Mouse (Mus musculus): Measurements from ENCODE around the gene Fbxo27. TPM values are rescaled to one million over a fixed set of nuclear protein-coding genes. Genes with fewer than 3 reads are reported as not detected.
A peak's percentile ranks its signal among the peaks of the same experiment; 100 is the strongest.

Fbxo27 gene
- total RNA-seq, 2 experiments from 2014 or later = 20.1 to 22.8 TPM

DNA sequence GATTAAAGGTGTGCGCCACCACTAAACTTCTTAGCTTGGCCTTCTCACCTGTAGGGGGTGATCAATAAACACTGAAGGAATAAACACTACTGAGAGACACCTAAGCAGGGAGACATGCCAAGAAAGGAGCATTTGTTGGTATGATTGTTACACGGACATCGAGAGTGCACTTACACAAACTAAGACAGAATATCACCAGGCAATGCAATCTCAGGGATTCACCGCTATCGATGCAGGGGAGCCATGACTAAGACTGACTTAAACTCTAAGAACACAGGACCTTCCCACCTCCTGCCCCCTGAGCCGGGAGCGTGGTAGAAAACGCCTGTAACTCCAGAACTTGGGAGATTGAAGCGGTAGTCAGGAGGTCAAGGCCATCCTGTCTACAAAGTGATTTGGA is 48.3 kb downstream of the Fbxo27 start:
- no peak for DNase-seq
- intact Hi-C loops (cut with DNase I) = no loop called here

DNA sequence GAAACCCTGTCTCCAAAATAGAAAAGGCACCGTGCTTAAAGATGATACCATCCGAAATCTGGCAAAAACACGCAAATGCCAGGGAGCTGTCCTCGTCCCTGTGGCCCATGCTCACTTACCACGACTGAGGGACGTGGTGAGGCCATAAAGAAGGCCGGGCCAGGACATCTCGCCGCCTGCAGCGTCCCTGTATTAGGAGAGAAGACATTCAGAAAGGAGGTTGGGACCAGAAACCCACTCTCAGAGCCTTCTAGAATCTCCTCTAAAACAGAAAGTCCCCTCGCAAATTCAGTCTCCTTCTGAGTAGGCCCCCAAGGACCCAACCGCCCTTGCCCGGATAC is 48.7 kb downstream of the Fbxo27 start:
- DNase-seq = no peak
- intact Hi-C loops (cut with DNase I) = no loop called here

DNA sequence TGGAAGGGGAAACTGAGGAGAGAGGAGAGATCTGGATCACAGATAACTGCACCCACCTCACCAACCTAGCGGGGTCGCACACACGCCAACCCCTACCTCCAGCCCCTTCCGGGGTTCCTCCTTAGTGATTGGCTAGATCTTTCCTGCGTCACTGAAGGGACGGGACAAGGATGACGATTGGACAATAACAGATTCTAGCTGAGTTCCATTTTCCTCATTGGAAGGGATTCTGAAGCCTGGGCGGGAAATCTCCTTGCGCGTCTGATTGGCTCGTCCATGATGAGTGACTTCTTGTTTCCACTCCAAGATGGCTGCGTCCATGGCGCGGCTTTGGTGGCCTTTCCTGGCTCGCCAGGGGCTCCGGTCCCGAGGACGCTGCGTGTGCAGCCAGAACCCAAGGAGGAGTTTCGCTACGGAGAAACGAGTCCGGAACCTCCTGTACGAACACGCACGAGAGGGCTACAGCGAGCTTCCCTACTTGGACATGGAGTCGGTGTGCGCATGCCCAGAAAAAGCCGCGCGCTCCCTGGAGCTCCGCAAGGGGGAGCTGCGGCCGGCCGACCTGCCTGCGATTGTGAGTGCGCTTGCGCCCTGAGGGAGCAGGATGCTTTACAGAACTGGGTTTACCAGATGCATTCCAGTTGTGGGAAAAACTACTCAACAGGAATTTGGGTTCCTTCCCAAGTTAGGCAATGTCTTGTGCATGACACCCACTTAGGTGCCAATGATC is 49.2 kb downstream of the Fbxo27 start, which contains the start of the genes Mrps12 and Sars2:
Gene Mrps12 (minus strand): TSS at position 112 of the 730 bp plus-strand sequence.
Gene Sars2 (plus strand): TSS at position 284 of the 730 bp plus-strand sequence.
- DNase-seq = peak; percentile 93
- intact Hi-C loops (cut with DNase I) = no loop called here

Other genes starting within 250 kb of the Fbxo27 start
- 100 to 1,000 TPM; 125 TPM for gene Lrfn1, start 240.9 kb upstream of the Fbxo27 start, total RNA-seq (2021)
- not detected for gene Ifnl2, start 182.4 kb upstream of the Fbxo27 start, total RNA-seq (2021)
- gene Ifnl3, start 170.0 kb upstream of the Fbxo27 start, total RNA-seq (2021) = not detected
- gene Sycn, start 152.0 kb upstream of the Fbxo27 start, total RNA-seq (2021) = not detected
- gene Nccrp1, start 145.6 kb upstream of the Fbxo27 start, total RNA-seq (2021) = not detected
- gene Samd4b, start 94.7 kb upstream of the Fbxo27 start, total RNA-seq (2021) = 10 to 100 TPM; 67.9 to 70.0 TPM
- gene Pak4, start 94.7 kb upstream of the Fbxo27 start, total RNA-seq (2021) = 10 to 100 TPM; 11.6 to 11.9 TPM
- gene Acp7, start 61.5 kb upstream of the Fbxo27 start, total RNA-seq (2021) = under 1 TPM; 0.18 to 0.89 TPM
- 1 to 10 TPM; 2.9 to 3.7 TPM for gene Fbxo17, start 24.0 kb downstream of the Fbxo27 start, total RNA-seq (2021)
- 10 to 100 TPM; 41.1 to 41.6 TPM for gene Mrps12, start 49.0 kb downstream of the Fbxo27 start, total RNA-seq (2021)
- 10 to 100 TPM; 11.9 to 13.3 TPM for gene Sars2, start 49.1 kb downstream of the Fbxo27 start, total RNA-seq (2021)
- gene Ccer2, start 63.3 kb downstream of the Fbxo27 start, total RNA-seq (2021) = under 1 TPM in 1 of 2 experiments, not detected in 1; 0.68 TPM
- 10 to 100 TPM; 91.5 to 99.9 TPM for gene Sirt2, start 73.9 kb downstream of the Fbxo27 start, total RNA-seq (2021)
- gene Nfkbib, start 74.7 kb downstream of the Fbxo27 start, total RNA-seq (2021) = 10 to 100 TPM; 35.3 to 35.6 TPM
- 1 to 10 TPM; 1.5 to 1.6 TPM for gene Rinl, start 96.1 kb downstream of the Fbxo27 start, total RNA-seq (2021)
- gene Hnrnpl, start 115.7 kb downstream of the Fbxo27 start, total RNA-seq (2021) = 100 to 1,000 TPM; 572 to 576 TPM
- 10 to 100 TPM; 45.3 to 45.9 TPM for gene Ech1, start 132.4 kb downstream of the Fbxo27 start, total RNA-seq (2021)
- gene Lgals4, start 141.0 kb downstream of the Fbxo27 start, total RNA-seq (2021) = 1 to 10 TPM; 3.6 to 4.6 TPM
- 1 to 10 TPM; 2.3 to 3.7 TPM for gene Lgals7, start 171.0 kb downstream of the Fbxo27 start, total RNA-seq (2021)
- gene Capn12, start 188.6 kb downstream of the Fbxo27 start, total RNA-seq (2021) = under 1 TPM; 0.18 to 0.52 TPM

Data from left cerebral cortex, postnatal 4 days (tissue).